Mouse (Mus musculus) hindbrain, embryonic 11.5 days (tissue): ENCODE measurements around the gene Zfhx3. TPM values are rescaled to one million over a fixed set of nuclear protein-coding genes. Genes with fewer than 3 reads are reported as not detected.

ENCODE experiments used
- ATAC-seq: fragments of 200-750 bp; cut with Nextera tagmentation; 2 replicates; pipeline ENCODE4 v1.8.0; 2017; ENCODE audit warnings: mild to moderate bottlenecking, moderate TSS enrichment, moderate library complexity; ENCODE audit not compliant: low FRiP score
- DNase-seq: peaks from one replicate; pipeline ENCODE4 v3.0.0-alpha.2; 2015; ENCODE audit warnings: low spot score
- H3K27ac ChIP-seq: fragments of 300-500 bp; sonication (generic); 2 replicates; pipeline ENCODE4 v1.5.1; 2014; ENCODE audit warnings: mild to moderate bottlenecking, low read depth, low read length
- H3K27me3 ChIP-seq: fragments of 300-500 bp; sonication (generic); 2 replicates; pipeline ENCODE4 v1.6.1; 2014; ENCODE audit warnings: mild to moderate bottlenecking, low read length, moderate library complexity, mixed read lengths; ENCODE audit not compliant: control insufficient read depth, insufficient read depth
- H3K36me3 ChIP-seq: fragments of 300-500 bp; sonication (generic); 2 replicates; pipeline ENCODE4 v1.6.1; 2014; ENCODE audit warnings: mild to moderate bottlenecking, low read length, moderate library complexity, mixed read lengths; ENCODE audit not compliant: control insufficient read depth, insufficient read depth
- H3K4me1 ChIP-seq: fragments of 300-500 bp; sonication (generic); replicated peaks from 2 replicates; pipeline ENCODE4 v1.6.1; 2014; ENCODE audit warnings: low read length, mixed read lengths; ENCODE audit not compliant: control insufficient read depth, insufficient read depth
- H3K4me2 ChIP-seq: fragments of 300-500 bp; sonication (generic); replicated peaks from 2 replicates; pipeline ENCODE4 v1.6.1; 2014; ENCODE audit warnings: mild to moderate bottlenecking, low read depth, low read length
- H3K4me3 ChIP-seq: fragments of 300-500 bp; sonication (generic); 2 replicates; pipeline ENCODE4 v1.5.1; 2014; ENCODE audit warnings: low read depth, low read length
- H3K9ac ChIP-seq: fragments of 300-500 bp; sonication (generic); 2 replicates; pipeline ENCODE4 v1.6.1; 2014; ENCODE audit warnings: low read depth, low read length
- H3K9me3 ChIP-seq: fragments of 300-500 bp; sonication (generic); 2 replicates; pipeline ENCODE4 v1.6.1; 2016; ENCODE audit warnings: low read length; ENCODE audit not compliant: control insufficient read depth
- WGBS: fragments of 180-500 bp; shearing (Covaris S2); extraction: QIAGEN DNeasy Blood & Tissue Kit; methylation state at CpG from one replicate; pipeline ENCODE4 v1.1.7; 2014; 5-methylcytosine and 5-hydroxymethylcytosine counted together
- polyA plus RNA-seq: library from polyadenylated mRNA; unstranded; fragments of >200 nt; fragmentation: Nextera tagmentation; extraction: Ambion mirVana; gene quantifications from 2 replicates; pipeline ENCODE4 v1.2.1, GENCODE M21; 2014

The Zfhx3 gene
- polyA plus RNA-seq, 1 experiment from 2014 or later: 47.1 TPM

DNA sequence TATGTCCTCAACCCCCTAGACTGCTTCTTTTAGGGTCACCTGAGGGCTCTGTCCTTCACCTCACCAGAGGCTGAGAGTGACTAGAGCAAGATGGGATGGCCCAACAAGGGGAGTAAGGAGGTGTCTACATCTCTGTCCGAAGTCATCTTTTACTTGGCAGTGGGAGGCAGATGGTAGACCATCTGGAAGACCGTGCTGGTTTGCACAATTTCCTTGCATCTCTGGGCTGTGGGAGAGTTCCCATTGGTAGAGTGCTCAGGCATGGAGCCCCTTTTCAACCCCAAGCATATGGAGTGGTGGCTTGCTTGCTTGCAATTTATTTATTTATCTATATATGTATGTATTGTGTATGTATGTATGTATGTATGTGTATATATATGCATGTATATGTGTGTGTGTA, 967.0 kb downstream of the Zfhx3 start:
- Histone ChIP-seq H3K4me2 (no peak overlapping the region), H3K27ac (peak overlapping the region; percentile 76; the same call in 1 of the 2 replicates)

DNA sequence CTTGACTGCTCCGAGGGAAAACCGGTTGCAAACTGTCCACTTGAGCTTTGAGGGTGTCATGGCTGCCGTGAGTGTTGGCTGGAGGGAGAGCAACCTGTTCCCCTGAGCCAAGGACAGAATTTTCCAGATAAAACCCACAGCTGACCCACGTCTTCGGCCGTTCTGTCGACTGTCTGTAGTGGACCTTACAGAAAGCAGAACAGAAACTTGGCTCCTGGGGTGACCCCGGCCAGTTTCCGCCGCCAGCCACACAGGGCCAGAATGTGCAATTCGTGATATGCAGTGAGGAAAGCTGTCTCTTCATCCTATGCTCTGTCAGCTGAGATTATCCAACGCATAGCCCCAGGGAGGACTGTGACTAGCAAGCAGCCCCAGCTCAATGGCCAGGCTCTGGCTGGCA, 968.4 kb downstream of the Zfhx3 start:
- no peak for DNase-seq
- H3K27me3 ChIP-seq: no peaks in the 10 kb centered on the region
- H3K27ac ChIP-seq: no peak overlapping the region
- H3K4me1 ChIP-seq: peaks cover 5% of the 10 kb centered on the region; the same call in 1 of the 2 replicates
- ATAC-seq: no peak
- H3K9ac ChIP-seq: 0 out of 2 replicates have a peak overlapping the region, but pooled peaks have one; percentile 23
- no peak overlapping the region for H3K4me2 ChIP-seq
- no peak overlapping the region for H3K4me3 ChIP-seq
- H3K36me3 ChIP-seq: no peaks in the 10 kb centered on the region
- no peaks in the 10 kb centered on the region for H3K9me3 ChIP-seq
- WGBS: 91% methylated on average over 12 of the region's 12 CpGs

More for the DNA sequence above, 967.0 kb downstream of the Zfhx3 start:
- 58% methylated on average over 2 of the region's 2 CpGs for WGBS
- DNase-seq (no peak), ATAC-seq (no peak)
- Histone ChIP-seq H3K4me3 (no peak overlapping the region), H3K27me3 (no peaks in the 10 kb centered on the region), H3K36me3 (no peaks in the 10 kb centered on the region), H3K9ac (no peak overlapping the region), H3K9me3 (no peaks in the 10 kb centered on the region), H3K4me1 (peaks cover 5% of the 10 kb centered on the region; the same call in 1 of the 2 replicates)

DNA sequence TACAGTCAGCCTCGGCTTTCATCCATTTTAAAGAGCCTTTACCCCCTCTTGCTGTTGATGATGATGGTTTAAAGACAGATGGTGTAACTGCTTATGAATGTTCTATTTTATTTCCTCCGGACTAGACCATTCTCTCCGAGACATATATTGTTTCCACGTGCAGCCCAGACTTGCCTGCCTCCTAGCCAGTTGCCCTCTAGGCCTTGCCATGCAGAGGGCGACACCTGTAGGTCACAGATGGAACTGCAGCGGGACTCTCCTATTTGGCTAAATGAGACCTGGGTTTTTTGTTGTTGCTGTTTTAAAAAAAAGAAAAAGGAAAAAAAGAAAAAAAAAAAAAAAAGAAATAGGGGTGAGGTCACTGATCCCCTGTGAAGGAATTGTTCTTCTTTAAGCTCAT, 969.1 kb downstream of the Zfhx3 start:
- no peak overlapping the region for H3K9ac ChIP-seq
- DNase-seq (peak; percentile 91), ATAC-seq (no peak)
- 13% methylated on average over 6 of the region's 6 CpGs for WGBS
- no peaks in the 10 kb centered on the region for H3K36me3 ChIP-seq
- 0 out of 2 replicates have a peak, but pooled peaks cover 5% of the 10 kb centered on the region for H3K4me1 ChIP-seq
- H3K4me3 ChIP-seq: no peak overlapping the region
- H3K27ac ChIP-seq: no peak overlapping the region
- H3K27me3 ChIP-seq: no peaks in the 10 kb centered on the region
- no peaks in the 10 kb centered on the region for H3K9me3 ChIP-seq
- H3K4me2 ChIP-seq: no peak overlapping the region

DNA sequence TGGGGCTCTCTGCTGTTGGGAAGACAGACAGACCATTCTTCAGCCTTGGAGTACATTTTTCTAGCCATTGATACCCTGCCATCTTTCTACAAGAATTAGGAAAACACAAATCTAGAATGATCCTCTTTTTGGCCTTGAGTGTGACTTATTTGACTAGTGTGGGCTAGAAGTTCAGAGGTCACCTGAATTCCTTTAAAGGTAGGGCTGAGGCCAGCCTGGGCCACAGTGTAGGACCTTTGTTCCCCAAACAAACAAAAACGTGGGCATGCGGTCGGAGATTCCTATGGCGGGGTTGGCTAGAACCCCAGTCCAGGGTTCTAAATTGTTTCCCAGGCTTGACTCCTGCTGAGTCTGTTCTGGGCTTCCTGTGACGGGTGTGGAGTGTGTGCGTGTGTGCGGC, 970.6 kb downstream of the Zfhx3 start:
- Histone ChIP-seq H3K36me3 (no peaks in the 10 kb centered on the region), H3K4me3 (no peak overlapping the region), H3K27me3 (no peaks in the 10 kb centered on the region), H3K9ac (no peak overlapping the region), H3K4me2 (no peak overlapping the region), H3K9me3 (no peaks in the 10 kb centered on the region), H3K27ac (no peak overlapping the region), H3K4me1 (0 out of 2 replicates have a peak, but pooled peaks cover 2% of the 10 kb centered on the region)
- no peak for DNase-seq
- ATAC-seq: no peak
- WGBS: 87% methylated on average over 7 of the region's 7 CpGs

DNA sequence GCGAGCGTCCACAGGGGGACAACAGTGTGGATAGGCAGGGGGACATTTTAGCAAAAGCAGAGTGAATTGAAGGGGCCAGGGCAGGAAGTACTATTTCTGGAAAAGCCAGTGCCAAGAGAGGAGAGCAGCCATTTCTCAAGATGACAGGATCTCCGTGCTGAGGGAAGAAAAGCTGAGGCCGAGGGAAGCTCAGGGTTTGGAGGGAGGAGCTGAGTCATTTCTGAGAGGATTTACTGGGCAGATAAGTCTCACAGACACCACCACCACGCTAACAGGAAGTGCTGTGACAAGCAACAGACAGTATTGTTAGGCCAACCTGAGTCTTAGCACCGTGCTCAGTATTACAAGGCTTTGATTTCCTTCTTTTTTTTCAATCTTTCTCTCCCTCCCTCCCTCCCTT, 973.0 kb downstream of the Zfhx3 start:
- DNase-seq (no peak), ATAC-seq (no peak)
- no peak overlapping the region for H3K9ac ChIP-seq
- no peaks in the 10 kb centered on the region for H3K9me3 ChIP-seq
- H3K4me2 ChIP-seq: no peak overlapping the region
- H3K27ac ChIP-seq: peak overlapping the region; percentile 7; the same call in 1 of the 2 replicates
- 63% methylated on average over 6 of the region's 6 CpGs for WGBS
- H3K36me3 ChIP-seq: no peaks in the 10 kb centered on the region
- no peaks in the 10 kb centered on the region for H3K4me1 ChIP-seq
- no peak overlapping the region for H3K4me3 ChIP-seq
- no peaks in the 10 kb centered on the region for H3K27me3 ChIP-seq

DNA sequence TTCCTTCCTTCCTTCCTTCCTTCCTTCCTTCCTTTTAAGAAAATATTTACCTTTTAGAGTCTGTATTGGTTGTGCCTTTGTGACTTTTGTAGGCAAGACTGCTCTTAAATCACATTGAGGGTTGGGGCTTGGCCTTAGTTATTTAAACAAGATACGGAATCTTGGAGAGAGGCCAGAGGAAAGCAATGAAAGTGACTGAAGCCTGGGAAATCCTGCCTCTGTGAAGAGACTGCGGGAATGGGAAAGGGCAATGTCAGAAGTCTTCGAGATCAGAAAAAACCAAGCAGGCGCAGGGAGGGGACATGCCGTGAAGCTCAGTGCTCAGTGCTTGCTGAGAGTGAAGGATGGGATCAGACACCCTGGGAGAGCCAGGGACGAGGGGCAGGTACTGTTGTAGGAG, 973.4 kb downstream of the Zfhx3 start:
- no peak overlapping the region for H3K4me3 ChIP-seq
- no peak for ATAC-seq
- 90% methylated on average over 6 of the region's 6 CpGs for WGBS
- H3K4me1 ChIP-seq: no peaks in the 10 kb centered on the region
- H3K36me3 ChIP-seq: no peaks in the 10 kb centered on the region
- DNase-seq: no peak
- no peak overlapping the region for H3K9ac ChIP-seq
- H3K27me3 ChIP-seq: no peaks in the 10 kb centered on the region
- no peaks in the 10 kb centered on the region for H3K9me3 ChIP-seq
- no peak overlapping the region for H3K27ac ChIP-seq
- no peak overlapping the region for H3K4me2 ChIP-seq

DNA sequence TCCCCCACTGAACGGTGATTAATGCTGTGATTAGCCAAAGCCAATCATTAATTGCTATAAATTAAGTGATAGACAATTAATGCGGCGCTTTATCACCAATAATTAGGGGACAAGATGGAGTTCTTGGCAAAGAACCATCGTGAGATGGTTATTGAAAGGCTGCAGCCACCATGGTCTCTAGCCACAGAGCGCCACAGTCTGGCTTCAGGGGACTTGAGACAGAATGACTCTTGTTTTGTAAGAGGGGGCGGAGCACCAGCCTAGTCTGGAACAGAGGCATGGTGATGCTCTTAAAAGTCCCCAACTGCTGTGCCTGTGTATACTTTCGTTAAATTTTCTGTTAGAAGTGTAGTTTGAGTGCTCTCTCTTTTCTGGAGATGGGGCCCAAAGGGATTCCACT, 977.7 kb downstream of the Zfhx3 start:
- Histone ChIP-seq H3K9me3 (no peaks in the 10 kb centered on the region), H3K9ac (no peak overlapping the region), H3K27ac (no peak overlapping the region), H3K27me3 (no peaks in the 10 kb centered on the region), H3K4me3 (no peak overlapping the region), H3K4me2 (no peak overlapping the region), H3K4me1 (0 out of 2 replicates have a peak, but pooled peaks cover 3% of the 10 kb centered on the region), H3K36me3 (no peaks in the 10 kb centered on the region)
- WGBS: 91% methylated on average over 7 of the region's 7 CpGs
- no peak for ATAC-seq
- no peak for DNase-seq

DNA sequence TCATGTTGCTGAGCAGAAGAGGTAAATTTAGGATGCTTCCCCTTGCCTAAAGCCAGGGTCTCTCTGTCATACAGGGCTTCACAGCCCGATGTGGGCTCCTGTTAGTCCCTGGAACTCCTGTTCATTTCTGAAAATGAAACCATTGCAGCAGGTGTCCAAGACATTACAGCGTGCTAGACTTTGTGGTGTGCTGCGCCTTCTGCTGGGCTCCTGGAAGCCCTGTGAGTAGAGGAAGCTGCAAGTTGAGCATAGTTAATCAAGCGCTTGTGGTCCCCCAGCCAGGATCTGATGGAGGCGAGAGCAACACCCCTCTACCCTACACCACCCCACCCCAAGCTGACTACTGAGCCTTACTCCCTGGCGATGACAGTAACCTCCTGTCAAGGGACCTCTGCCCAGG, 980.7 kb downstream of the Zfhx3 start:
- ATAC-seq (no peak), DNase-seq (no peak)
- no peaks in the 10 kb centered on the region for H3K27me3 ChIP-seq
- no peak overlapping the region for H3K27ac ChIP-seq
- H3K36me3 ChIP-seq: no peaks in the 10 kb centered on the region
- 91% methylated on average over 6 of the region's 6 CpGs for WGBS
- H3K9ac ChIP-seq: no peak overlapping the region
- no peak overlapping the region for H3K4me2 ChIP-seq
- no peaks in the 10 kb centered on the region for H3K9me3 ChIP-seq
- H3K4me3 ChIP-seq: no peak overlapping the region
- H3K4me1 ChIP-seq: 0 out of 2 replicates have a peak, but pooled peaks cover 3% of the 10 kb centered on the region

DNA sequence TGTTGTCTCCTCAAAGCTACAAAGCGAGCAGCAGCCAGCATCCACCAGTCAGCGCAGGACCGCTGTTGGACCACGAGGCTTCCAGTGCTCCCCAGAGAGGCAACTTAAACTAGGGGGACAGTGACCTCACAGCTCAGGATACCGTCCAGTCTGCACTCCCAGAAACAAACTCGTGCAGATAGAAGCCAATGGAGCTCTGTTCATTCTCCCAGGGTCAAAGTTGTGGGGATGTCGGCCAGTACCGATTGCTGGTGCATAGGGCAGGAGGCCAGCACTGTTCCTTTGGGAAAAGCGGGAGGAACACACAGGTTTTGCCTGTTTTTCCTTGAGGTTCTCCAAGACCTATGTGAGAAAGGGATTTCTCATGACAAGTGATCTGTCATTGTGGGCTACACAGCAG, 982.1 kb downstream of the Zfhx3 start:
- Histone ChIP-seq H3K27me3 (no peaks in the 10 kb centered on the region), H3K4me2 (no peak overlapping the region), H3K4me3 (no peak overlapping the region), H3K27ac (no peak overlapping the region), H3K4me1 (0 out of 2 replicates have a peak, but pooled peaks cover 3% of the 10 kb centered on the region), H3K9ac (no peak overlapping the region), H3K36me3 (no peaks in the 10 kb centered on the region), H3K9me3 (no peaks in the 10 kb centered on the region)
- WGBS: 91% methylated on average over 9 of the region's 9 CpGs
- DNase-seq (no peak), ATAC-seq (no peak)
